Mouse (Mus musculus): ENCODE measurements at regions not wholly inside any gene's neighbourhood (a gene's known extent, or its start where the extent isn't known, plus 50 kb on each side); places are given as distances from the start of the nearest gene placed in this dataset.

GRCm38 (mm10) chr3:119587971-119588370 lies 196.3 kb downstream of the Ptbp2 start:
- TF ChIP-seq CTCF (conservative IDR thresholded peaks at IDR 0.05; ENCODE audit: low read length) = no peak
- TF ChIP-seq POU5F1 (IDR thresholded peaks at IDR 0.05; ENCODE audit: borderline replicate concordance, low read length) = no peak
- no peak for TF ChIP-seq NANOG (IDR thresholded peaks at IDR 0.05; ENCODE audit: borderline replicate concordance, low read length)

Measured in E14TG2a.4 (cell line).